Mouse (Mus musculus) thymus, adult 2 months (tissue): ENCODE results near the gene Ryr1.

Experiments
- CTCF ChIP-seq: fragments of 200-500 bp; IDR thresholded peaks from 2 replicates; pipeline ENCODE4 v1.5.1; 2012; ENCODE audit warnings: mild to moderate bottlenecking, control low read depth, low read length, moderate library complexity, borderline replicate concordance; ENCODE audit not compliant: control insufficient read depth, poor library complexity, insufficient read depth; ENCODE audit errors: extremely low read depth
- POLR2A ChIP-seq: fragments of 200-500 bp; IDR thresholded peaks from 2 replicates; pipeline ENCODE4 v1.6.1; 2012; ENCODE audit warnings: mild to moderate bottlenecking, low read length, control low read depth, moderate library complexity; ENCODE audit not compliant: control insufficient read depth, poor library complexity, insufficient read depth; ENCODE audit errors: extremely low read depth

DNA sequence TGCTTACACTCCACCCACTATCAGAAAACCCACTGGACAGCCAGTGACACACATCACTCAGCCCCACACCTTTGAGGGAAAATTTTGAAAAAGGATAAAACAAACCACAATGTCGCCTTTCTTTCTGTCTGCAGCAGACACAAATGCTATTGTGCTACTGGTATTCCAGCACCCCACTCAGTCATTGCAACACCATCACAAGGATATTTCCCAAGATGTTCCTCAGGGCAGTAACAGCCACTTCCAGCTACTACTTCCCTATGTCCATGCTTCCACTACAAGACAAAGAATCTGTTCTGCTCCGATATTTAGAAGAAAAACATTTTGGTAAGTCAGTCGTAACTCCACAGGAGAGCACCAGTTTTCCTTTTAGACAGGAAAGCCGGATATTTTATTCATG lies 170.2 kb downstream of the Ryr1 start:
- TF ChIP-seq POLR2A (no peak), CTCF (no peak)
